Mouse (Mus musculus) kidney, adult 11 months (tissue): ENCODE data around the gene H60b.
A peak's percentile ranks its signal among the peaks of the same experiment; 100 is the strongest.
"Not testable (repeated sequence)": the region's sequence is repeated elsewhere in the genome, so short reads cannot be mapped to it uniquely, and the experiment has no call there.

Source experiments
- DNase-seq: peaks from one replicate; pipeline ENCODE4 v3.0.0; 2022

H60b gene

DNA sequence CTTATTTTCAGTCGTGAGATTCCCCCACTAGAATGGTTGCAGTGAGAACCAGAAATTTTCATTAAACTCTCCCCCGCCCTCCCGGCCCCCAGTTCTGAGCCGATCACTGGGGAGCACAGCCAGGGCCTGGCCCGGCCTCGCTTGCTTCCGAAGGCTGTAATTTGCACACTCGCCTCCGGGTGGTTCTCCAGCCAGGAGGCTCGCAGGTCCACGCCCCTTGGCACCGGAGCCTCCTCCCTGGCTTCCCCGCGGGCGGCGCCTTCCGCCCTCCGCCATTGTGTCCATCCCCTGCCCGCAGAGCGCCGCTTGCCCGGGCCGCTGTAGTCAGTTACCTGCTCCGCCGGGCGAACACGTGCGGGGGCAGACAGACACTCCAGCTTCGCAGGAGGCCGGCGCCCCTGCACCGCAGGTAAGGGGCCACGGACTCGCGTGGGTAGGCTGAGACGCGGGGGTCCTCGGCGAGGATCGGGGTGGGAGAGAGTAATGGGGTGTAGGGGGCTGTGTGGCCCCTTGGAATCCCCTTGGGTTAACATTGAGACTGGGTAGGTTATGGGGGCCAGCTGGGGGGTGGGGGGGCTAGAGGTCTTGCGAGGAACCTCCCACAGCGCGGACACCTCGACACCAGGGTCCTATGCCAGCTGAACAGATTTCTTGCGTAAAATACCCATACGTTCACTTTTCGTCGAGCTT, at the start of gene H60b, which contains the start of gene Raet1e:
Gene H60b, plus strand, starts transcription at position 277 of the 690 bp plus-strand sequence.
Gene Raet1e, plus strand, starts transcription at position 260 of the 690 bp plus-strand sequence.
- DNase-seq = peak; percentile 51

DNA sequence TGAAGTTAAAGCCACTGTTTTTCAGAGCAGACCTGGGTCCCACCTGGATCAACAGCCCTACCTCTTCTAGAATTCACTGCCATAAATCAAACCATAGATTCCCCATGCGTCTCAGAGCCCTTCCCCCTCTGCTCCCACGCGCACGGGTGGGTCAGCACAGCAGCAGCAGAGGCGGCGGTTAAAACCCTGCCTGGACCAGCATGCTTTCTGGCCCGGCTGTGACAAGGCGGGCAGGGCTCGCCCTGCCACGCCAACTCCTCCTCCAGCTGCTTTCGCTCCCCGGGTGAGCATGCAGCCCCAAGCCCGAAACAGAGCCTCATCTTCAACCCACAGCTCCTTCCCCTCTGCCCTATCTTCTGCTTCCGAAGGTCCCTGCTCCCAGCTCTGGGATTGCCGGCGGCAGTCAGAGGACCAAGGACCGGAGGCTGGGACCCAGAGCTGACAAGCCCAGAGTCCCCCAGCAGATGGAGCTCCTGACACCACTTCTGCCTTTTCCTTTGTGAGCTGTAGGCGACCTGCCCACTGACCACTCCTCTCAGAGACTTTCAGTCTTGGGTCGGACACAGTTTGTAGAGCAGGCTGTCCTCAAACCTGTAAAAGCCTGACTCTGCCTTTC, 17.6 kb upstream of the H60b start:
- peak; percentile 67 for DNase-seq

DNA sequence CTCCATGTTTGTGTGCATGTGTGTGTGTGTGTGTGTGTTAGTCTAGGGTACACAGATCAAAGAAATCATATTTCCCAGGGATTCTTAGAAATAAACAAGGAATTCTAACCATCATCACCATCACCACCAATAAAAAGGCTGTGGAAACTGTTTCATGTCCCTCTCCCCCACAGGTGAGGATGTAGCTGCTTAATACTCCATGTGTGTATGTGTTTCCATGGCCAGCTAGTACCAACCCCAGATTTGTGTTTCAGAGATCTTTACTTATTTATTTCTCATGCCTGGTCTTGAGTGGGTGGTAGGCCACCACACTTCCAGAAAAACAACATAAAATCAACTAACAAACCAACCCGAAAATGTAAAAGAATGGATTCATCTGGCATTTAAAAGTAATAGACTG, 16.2 kb upstream of the H60b start:
- not testable (repeated sequence) for DNase-seq

DNA sequence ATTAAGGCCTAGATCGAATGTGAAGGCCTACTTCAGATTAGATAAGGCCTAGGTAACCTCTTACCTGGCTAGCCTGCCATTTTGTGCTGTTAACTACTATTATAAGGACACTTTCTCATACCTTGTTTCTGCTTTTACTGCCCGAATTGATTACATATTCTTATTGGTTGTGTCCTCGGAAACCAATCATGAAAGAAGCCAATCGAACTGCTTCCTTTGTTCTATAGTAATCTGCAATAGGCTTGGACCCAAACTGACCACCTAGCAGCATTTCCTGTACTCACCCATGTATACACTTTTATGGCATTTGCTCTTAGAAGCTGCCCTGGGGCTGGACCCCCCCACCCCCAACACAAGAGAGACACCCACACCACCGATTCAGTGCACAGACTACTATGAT, 15.5 kb upstream of the H60b start:
- DNase-seq = no peak

DNA sequence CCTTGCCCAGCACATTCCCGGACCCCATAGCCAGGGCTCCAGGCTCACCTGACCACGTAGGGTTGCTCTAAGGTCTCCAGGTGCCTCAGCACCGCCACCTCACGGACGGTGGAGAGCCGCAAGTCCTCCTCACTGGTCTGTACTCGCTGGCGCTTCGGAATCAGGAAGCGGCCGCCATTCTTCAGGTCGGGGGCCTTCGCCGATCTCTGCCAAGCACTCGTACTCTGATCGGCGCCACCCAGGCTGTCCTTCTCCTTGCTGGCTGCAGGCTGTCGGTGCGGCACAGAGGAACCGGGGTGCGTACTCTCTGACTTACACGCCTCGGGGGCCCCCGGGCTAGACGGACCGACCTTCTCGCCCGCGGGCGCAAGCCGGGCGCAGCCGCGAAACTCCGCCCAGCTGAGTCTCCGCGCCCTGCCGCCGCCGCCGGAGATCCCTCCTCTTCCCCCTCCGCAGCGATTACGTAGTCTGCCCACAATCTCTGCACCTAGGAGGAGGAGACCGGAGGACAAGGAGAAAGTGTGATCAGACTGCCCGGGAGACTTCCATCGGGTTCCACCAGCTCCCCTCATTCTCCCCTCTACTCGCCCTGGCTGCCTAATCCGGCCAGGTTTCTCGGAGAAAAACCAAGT, 9.8 kb upstream of the H60b start:
- peak; percentile 80 for DNase-seq

DNA sequence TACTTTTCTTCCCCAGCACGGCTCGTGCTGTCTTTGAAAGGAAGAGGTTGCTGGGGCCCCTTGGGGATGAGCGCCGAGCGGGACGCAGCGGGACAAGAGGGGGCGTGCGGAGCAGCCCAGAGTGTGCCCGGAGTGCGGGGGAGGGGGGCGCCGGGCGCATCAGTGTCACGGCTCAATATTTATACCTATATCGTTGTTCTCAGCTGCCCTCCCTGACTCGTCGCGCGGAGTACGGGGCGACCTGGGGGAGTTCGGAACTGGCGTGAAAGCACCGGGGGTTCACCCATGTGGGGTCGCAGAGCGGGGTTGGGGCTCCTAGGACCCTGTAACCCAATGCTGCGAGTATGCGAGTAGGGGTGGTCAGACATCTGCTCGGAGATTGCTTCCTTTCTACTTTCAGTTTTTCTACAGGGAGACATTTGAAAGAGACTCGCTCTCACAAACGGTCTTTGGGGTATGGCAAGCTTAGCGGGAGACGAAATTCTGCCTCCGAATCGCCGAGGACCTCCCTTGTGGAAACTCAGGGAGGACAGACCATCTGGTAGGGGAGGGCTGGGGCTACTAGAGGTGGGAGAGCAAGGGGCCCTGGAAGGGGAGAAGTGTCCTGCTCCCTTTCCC, 9.2 kb upstream of the H60b start, which contains the start of gene E030030I06Rik:
Gene E030030I06Rik, minus strand, starts transcription at position 198 of the 618 bp plus-strand sequence.
- DNase-seq = peak; percentile 12

DNA sequence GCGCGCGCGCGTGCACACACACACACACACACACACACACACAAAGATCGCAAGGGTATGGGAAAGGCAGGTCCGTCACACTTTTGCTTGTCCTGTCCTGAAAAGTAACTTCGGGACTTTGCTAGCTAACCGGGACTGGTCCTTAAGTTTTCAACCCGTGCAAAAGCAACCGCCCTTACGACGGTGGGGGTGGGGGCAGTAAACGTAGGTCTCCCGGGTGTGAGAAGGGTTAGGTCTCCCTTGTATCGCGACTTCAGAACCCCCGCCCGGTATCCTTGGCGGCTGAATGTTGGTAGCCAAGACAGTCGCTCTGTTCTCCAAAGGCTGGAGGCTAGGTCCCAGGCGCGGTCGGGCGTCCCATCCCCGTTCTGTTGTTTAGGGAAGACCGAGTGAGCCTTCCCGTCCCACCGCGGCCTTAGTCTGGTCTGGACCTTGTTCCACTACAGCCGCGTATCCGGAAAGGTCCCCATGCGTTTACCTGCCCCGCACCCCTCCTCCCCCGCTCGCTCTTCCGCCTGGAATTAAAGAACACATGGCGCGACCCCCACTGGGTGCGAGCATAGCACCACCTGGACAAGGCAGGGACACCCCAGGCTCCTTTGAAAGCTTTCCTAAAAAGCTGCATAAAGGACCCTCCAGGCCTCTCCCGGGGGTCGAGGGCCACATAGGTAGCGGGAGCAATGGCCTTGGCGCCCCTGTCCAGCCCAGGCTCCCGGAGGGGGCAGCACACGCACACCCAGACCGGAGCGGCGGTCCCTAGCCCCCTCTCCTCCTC, 8.5 kb upstream of the H60b start:
- peak; percentile 14 for DNase-seq

DNA sequence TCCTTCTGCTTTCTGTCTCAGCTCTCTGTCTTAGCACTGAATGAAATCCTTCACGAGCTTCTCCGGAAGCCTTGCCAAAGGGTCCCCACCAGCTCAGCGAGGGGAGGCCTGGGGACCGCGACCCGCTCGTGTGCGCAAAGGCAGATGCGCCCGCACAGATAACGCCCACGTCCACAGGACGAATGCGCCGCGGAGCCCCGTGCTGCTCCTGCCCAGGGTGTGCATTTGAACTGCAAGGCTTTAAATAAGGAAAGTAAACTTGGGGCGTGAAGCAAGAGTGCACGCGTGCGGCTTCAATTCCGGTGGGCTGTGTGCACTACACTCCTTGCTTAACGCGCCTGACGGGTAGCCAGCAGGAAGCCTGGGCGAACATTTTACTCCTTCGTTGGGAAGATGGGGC, 7.8 kb upstream of the H60b start:
- no peak for DNase-seq

DNA sequence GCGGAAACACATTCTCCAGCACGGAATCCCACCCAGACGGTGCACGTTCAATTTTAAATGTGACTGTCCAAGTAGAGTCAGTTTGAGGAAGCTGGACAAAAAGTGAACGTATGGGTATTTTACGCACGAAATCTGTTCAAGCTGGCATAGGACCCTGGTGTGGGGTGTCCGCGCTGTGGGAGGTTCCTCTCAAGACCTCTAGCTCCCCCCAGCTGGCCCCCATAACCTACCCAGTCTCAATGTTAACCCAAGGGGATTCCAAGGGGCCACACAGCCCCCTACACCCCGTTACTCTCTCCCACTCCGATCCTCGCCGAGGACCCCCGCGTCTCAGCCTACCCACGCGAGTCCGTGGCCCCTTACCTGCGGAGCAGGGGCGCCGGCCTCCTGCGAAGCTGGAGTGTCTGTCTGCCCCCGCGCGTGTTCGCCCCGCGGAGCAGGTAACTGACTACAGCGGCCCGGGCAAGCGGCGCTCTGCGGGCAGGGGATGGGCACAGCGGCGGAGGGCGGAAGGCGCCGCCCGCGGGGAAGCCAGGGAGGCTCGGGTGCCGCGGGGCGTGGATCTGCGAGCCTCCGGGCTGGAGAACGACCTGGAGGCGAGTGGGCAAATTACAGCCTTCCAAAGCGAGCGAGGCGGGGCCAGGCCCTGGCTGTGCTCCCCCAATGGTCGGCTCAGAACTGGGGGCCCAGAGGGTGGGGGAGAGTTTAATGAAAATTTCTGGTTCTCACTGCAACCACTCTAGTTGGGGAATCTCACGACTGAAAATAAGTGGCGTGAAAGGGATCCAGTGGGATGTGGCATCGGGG, 7.1 kb upstream of the H60b start:
- not testable (repeated sequence) for DNase-seq

DNA sequence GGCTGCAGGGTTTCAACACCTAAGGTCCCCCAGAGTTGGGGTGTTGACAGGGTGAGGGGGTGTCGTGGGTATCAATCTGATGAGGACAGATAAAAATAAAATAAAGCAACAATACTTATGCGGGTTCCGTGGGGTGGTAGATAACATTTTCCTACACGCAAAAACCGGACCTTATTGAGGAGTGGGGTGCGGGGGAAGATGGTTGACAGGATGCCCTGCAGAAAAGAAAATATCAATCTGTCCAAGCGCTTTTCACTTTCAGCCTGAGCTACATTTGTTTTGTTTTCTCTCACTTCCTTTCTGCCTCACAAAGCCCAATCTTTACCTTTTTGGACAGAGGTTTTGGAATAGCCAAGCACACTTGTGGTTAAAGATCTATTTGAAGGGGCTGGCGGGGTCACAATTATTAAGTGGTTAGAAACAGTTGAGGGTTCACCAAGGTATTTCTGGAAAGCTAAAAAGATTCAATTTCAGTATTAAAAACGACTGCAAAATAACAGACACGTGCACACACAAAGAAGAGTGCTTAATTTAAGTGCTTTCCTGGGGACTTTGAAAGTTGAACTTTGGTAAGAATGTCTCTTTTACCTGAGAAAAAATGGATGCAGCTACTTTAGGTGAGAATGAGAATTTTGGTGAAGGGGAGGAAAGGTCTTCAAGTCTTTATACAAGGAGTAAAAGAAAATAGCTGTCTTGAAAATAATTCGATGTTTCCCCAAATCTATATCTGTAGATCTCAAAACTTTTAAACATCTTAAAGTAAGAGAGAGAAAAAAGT, 6.3 kb upstream of the H60b start:
- DNase-seq = not testable (repeated sequence)

DNA sequence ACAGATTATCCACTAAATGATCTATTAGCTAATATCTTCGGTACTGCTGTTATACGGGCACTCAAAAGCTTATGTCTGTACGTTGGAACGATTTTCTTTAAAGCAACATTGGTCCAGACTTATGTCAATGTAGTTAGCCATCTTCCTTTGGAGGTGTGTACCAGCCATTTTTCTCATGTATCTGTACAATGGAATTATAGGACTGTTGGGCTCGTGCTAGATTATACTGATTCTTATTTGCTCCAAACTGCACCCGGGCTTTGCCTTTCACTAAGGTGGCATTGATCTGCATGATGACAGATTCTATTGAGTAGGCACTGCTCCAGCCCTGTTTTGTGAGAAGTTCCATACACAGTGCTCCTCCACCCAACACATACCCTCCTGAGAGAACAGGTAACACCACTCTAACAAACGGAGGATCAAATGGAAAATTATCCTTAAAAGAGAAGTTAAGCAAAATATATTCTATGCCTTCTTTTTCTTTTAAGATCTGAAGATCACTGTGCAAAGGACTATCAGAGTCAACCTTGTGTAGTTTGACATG, 5.2 kb upstream of the H60b start:
- DNase-seq = not testable (repeated sequence)

DNA sequence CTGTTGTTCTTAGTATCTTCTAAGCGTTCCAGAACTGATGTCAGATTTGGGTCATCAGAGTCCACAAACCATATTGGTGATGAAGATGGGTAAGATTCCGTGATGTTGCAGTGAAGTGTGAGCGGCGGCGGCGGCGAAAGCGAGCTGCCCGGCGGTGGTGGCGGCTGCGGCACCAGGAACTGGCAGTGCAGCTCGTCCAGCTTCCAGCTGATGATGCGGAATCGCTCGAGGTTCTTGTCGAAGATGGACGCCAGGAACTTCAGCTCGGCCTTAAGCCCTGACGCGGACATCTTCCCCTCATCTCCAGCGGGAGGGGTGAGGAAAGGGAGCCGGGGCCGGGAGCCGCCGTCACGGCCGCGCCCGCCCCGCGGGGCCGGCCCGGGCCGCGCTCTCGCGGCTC, 4.3 kb upstream of the H60b start:
- DNase-seq = not testable (repeated sequence)

DNA sequence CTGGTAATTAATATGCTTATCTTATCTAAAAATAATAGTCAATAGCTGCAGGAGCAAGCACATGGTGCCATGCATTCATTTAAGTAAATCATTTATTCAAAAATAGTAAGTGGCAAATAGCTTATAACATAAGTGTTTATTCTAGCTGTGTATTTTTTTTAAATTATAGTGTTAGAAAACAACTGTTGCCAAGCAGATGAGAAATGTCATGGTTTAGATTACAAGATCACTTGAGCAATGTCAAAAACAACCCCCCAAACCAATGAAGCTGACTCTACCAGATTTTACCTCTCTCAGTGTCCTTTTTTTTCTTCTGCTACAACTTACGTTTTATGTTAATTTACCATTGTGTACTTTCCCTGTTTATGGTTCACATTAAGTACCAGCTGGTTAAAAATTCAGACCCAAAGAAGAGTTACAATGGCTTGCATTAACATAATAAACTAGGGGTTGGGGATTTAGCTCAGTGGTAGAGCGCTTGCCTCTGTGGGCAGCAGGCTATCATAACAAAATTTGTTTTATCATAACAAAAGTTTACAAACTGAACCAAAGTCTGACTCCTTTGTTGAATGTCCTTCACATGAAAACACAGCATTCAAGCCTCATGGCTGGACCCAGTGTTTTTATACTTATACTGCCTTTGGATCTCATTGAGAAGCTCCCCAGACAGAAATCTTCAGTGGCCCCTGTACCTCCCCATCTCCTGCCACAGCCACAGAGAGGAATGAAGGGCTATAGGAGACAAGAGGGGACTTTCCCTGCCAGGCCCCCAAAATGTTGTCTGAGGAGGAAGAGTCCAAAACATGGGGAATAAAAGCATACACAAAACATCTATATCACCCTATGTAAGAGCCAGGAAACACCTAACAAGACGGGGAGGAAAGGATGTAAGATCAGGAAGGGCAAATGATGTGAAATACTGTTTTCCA, 3.3 kb upstream of the H60b start:
- DNase-seq = no peak

DNA sequence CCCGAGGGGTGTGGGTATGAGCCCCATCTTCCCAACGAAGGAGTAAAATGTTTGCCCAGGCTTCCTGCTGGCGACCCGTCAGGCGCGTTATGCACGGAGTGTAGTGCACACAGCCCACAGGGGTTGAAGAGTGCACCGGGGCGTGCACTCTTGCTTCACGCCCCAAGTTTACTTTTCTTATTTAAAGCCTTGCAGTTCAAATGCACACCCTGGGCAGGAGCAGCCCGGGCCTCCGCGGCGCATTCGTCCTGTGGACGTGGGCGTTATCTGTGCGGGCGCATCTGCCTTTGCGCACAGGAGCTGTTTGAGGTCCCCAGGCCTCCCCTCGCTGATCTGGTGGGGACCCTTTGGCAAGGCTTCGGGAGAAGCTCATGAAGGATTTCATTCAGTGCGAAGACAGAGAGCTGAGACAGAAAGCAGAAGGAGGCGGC, 760 bp downstream of the H60b start:
- DNase-seq = no peak

DNA sequence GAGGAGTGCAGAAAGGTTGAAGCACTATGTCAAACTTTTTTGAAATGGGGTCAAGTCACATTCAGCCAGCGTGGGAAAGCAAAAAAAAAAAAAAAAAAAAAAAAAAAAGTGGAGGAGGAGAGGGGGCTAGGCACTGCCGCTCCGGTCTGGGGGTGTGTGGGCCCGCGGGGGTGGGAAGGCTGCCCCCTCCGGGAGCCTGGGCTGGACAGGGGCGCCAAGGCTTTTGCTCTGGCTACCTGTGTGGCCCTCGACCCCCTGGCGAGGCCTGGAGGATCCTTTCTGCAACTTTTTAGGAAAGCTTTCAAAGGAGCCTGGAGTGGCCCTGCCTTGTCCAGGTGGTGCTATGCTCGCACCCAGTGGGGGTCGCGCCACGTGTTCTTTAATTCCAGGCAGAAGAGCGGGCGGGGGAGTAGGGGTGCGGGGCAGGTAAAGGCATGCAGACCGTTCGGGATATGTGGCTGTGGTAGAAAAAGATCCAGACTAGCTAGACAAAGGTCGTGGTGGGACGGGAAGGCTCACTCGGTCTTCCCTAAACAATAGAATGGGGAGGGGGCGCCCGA, 1.3 kb downstream of the H60b start:
- no peak for DNase-seq

DNA sequence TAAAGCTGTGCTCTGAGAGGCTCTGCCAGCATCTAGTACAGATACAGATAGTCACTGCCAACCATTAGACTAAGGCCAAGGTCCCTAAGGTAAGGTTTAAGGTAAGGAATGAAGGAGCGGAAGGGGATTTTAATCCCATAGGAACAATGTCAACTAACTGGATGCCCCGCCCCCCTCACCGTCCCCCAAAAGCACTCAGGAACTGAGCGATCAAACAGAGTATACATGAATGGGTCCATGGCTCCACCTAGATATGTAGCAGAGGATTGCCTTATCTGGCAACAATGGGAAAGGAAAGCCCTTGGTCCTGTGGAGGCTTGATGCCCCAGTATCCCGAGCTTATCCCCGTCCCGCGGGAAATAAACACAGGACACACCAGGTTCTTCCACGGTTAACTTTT, 4.9 kb downstream of the H60b start:
- DNase-seq = not testable (repeated sequence)

DNA sequence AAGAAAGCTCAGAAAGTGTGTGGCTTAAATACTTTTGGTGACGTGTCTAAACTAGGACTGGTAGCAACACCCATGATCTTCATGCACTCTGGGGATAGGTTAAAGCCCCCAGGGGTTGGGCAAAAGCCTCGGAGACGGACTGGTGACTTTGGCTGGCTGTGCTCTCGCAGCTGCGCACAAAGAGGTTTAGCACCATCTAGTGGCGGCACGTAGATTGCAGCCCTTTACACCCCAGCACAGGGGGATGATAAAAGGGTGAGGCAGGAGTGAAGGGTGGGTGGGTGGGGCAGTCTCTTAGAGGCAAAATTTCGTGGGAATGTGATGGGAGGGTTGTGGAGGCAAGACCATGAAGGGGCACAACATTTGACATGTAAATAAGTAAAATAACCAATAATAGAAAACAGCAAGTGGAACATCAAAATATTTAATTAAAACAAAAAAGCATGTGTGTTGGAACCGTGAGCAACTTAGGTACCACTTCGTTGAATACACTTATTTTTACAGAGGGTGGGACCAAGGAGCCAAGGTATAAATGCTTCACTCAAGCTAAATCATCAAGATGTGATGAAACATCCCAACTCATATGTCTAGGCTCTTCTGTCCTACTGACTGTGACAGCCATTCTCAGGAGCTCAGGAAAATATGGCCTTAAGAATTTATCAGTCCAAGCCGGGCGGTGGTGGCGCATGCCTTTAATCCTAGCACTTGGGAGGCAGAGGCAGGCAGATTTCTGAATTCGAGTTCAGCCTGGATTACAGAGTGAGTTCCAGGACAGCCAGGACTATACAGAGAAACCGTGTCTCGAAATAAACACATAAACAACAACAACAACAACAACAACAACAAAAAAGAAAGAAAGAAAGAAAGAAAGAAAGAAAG, 5.6 kb downstream of the H60b start:
- peak; percentile 50 for DNase-seq
